Mouse (Mus musculus): ENCODE data around the gene Cacna2d1.

The Cacna2d1 gene

GRCm38 (mm10) chr5:15934376-15935233 is at the start of gene Cacna2d1:
TSS of gene Cacna2d1 (plus strand) at chr5:15934691.
- DNase-seq (ENCODE audit: low spot score in 2 of 2): peak; percentile 41 to 56

- DNase-seq (ENCODE audit: low spot score in 2 of 2): no peak
Measured at GRCm38 (mm10) chr5:15895098-15895497, 39.4 kb upstream of the Cacna2d1 start.

GRCm38 (mm10) chr5:15896706-15897105 is 37.8 kb upstream of the Cacna2d1 start:
- no peak for DNase-seq (ENCODE audit: low spot score in 2 of 2)

- DNase-seq (ENCODE audit: low spot score in 2 of 2): no peak
Measured at GRCm38 (mm10) chr5:15906446-15906845, 28.0 kb upstream of the Cacna2d1 start.

- DNase-seq (ENCODE audit: low spot score in 2 of 2): peak; percentile 72 to 89
Measured at GRCm38 (mm10) chr5:15914931-15915330, 19.6 kb upstream of the Cacna2d1 start.

GRCm38 (mm10) chr5:15928506-15928905 is 6.0 kb upstream of the Cacna2d1 start:
- DNase-seq (ENCODE audit: low spot score in 2 of 2): no peak

GRCm38 (mm10) chr5:15933017-15933416 is 1.5 kb upstream of the Cacna2d1 start:
- DNase-seq (ENCODE audit: low spot score in 2 of 2): no peak

- DNase-seq (ENCODE audit: low spot score in 2 of 2): peak; percentile 61 to 71
Measured at GRCm38 (mm10) chr5:15933581-15934375, 713 bp upstream of the Cacna2d1 start.

GRCm38 (mm10) chr5:15935234-15935728 is 790 bp downstream of the Cacna2d1 start:
- DNase-seq (ENCODE audit: low spot score in 2 of 2): peak; percentile 31 to 38

GRCm38 (mm10) chr5:15935831-15936710 is 1.6 kb downstream of the Cacna2d1 start:
- DNase-seq (ENCODE audit: low spot score in 2 of 2): peak; percentile 18 to 47

GRCm38 (mm10) chr5:15941191-15941725 is 6.8 kb downstream of the Cacna2d1 start:
- no peak for DNase-seq (ENCODE audit: low spot score in 2 of 2)

- DNase-seq (ENCODE audit: low spot score in 2 of 2): no peak
Measured at GRCm38 (mm10) chr5:15942051-15942450, 7.6 kb downstream of the Cacna2d1 start.

GRCm38 (mm10) chr5:15948290-15949037 is 14.0 kb downstream of the Cacna2d1 start:
- no peak for DNase-seq (ENCODE audit: low spot score in 2 of 2)

GRCm38 (mm10) chr5:15959760-15960159 is 25.3 kb downstream of the Cacna2d1 start:
- DNase-seq (ENCODE audit: low spot score in 2 of 2): no peak

- no peak for DNase-seq (ENCODE audit: low spot score in 2 of 2)
Measured at GRCm38 (mm10) chr5:15961866-15962265, 27.4 kb downstream of the Cacna2d1 start.

- DNase-seq (ENCODE audit: low spot score in 2 of 2): peak in 1 of 2 experiments; percentile 34
Measured at GRCm38 (mm10) chr5:15966888-15967287, 32.4 kb downstream of the Cacna2d1 start.

GRCm38 (mm10) chr5:15971821-15972220 is 37.3 kb downstream of the Cacna2d1 start:
- DNase-seq (ENCODE audit: low spot score in 2 of 2): no peak

GRCm38 (mm10) chr5:15972351-15972750 is 37.9 kb downstream of the Cacna2d1 start:
- no peak for DNase-seq (ENCODE audit: low spot score in 2 of 2)

GRCm38 (mm10) chr5:15974652-15975051 is 40.2 kb downstream of the Cacna2d1 start:
- DNase-seq (ENCODE audit: low spot score in 2 of 2): no peak

GRCm38 (mm10) chr5:15979225-15979624 is 44.7 kb downstream of the Cacna2d1 start:
- DNase-seq (ENCODE audit: low spot score in 2 of 2): no peak
